10 mouse cellular contexts compared by ENCODE assay signal in the genomic region with DNA sequence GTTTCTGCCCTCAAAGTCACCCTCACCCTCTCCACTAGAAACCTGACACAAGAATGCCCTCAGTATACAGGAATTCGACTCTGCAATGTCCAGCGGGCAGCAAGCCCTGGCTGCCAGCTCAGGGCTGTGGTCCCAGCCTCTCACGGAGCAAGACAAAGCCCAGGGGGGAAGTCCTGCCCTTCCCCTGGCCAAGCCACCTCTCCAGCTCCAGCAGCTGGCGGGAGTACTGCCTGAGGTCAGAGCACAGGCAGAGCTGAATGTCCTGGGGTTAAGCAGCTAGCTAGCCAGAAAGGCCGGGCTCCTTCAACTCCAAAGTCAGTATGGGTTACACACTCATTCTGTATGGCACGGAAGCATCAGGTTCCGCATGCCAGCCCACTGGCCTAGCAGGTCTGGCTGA.
DNase-seq lines count a peak whose midpoint lies in the region; ATAC-seq lines count a peak whose summit lies in the region.
"Had no signal": no experiment of that assay in that cellular context is flagged by ENCODE, and none has a peak within 500 bp of the region (broad histone marks: within the 10 kb centered on the region; RNA-seq: fewer than 3 reads in every experiment).

No protein-coding gene starts in this region.

- H3K27me3 ChIP-seq in forebrain, embryonic 15.5 days = no peaks in the 10 kb centered on the region
- H3K27me3 ChIP-seq: neural tube, embryonic 12.5 days had no signal

- no peak overlapping the region for H3K4me3 ChIP-seq in forebrain, embryonic 15.5 days
- H3K4me3 ChIP-seq: neural tube, embryonic 12.5 days had no signal

- no peak overlapping the region for H3K4me2 ChIP-seq in forebrain, embryonic 15.5 days (replicated peaks)
- H3K4me2 ChIP-seq: neural tube, embryonic 12.5 days had no signal

- DNase-seq in adrenal gland, postnatal 10 days = peak; percentile 73
- DNase-seq in gastrocnemius, adult 18-20 months (ENCODE audit: low spot score) = peak; percentile 49
- DNase-seq in heart, postnatal 25 days (ENCODE audit: low spot score) = peak; percentile 61
- DNase-seq in kidney, postnatal 4 days = peak; percentile 30 to 52
- no peak for DNase-seq in B cell, adult 2 months
- no peak for DNase-seq in testis, postnatal 10 days (ENCODE audit: low spot score)
- no peak for DNase-seq in right cerebral cortex, postnatal 10 days (ENCODE audit: low spot score in 2 of 2)
- DNase-seq: forebrain, postnatal 0 days had no signal

- H3K4me1 ChIP-seq in forebrain, embryonic 15.5 days = no peaks in the 10 kb centered on the region
- H3K4me1 ChIP-seq: neural tube, embryonic 12.5 days had no signal

- WGBS in forebrain, embryonic 15.5 days = 72% methylated on average over 7 of the region's 7 CpGs

- no peak overlapping the region for H3K9ac ChIP-seq in forebrain, embryonic 15.5 days (replicated peaks)
- H3K9ac ChIP-seq: forebrain, postnatal 0 days; neural tube, embryonic 12.5 days had no signal

- no peak overlapping the region for H3K27ac ChIP-seq in forebrain, embryonic 15.5 days (replicated peaks)
- H3K27ac ChIP-seq: neural tube, embryonic 12.5 days had no signal

- H3K36me3 ChIP-seq in forebrain, embryonic 15.5 days = no peaks in the 10 kb centered on the region

- 0 out of 2 replicates have a peak, but pooled peaks cover 5% of the 10 kb centered on the region for H3K9me3 ChIP-seq in forebrain, embryonic 15.5 days

- ATAC-seq in forebrain, embryonic 15.5 days (replicated peaks) = no peak
- ATAC-seq: forebrain, postnatal 0 days had no signal

- intact Hi-C loops in heart, postnatal 25 days (cut with DNase I) = loop anchor here (5.0 kb wide), 1 partner anchor 66 kb away; no protein-coding TSS in a partner anchor

Comparison
In these comparisons a context has a peak if more than half of its experiments do, and no peak if none do; other contexts are left out.
1. DNase-seq: peak in adrenal gland, postnatal 10 days (single experiment), gastrocnemius, adult 18-20 months (single experiment), heart, postnatal 25 days (single experiment) and kidney, postnatal 4 days (2 of 2); none in B cell, adult 2 months (0 of 2), testis, postnatal 10 days (single experiment) and right cerebral cortex, postnatal 10 days (0 of 2).